Mouse (Mus musculus) limb, embryonic 13.5 days (tissue): Measurements from ENCODE around the gene Traf6. TPM values are rescaled to one million over a fixed set of nuclear protein-coding genes. Genes with fewer than 3 reads are reported as not detected.
"Not testable (repeated sequence)": the region's sequence is repeated elsewhere in the genome, so short reads cannot be mapped to it uniquely, and the experiment has no call there.

ENCODE experiments used
- ATAC-seq: fragments of 200-750 bp; cut with Nextera tagmentation; 2 replicates; pipeline ENCODE4 v1.8.0; 2017; ENCODE audit warnings: low read depth, moderate number of reproducible peaks, moderate TSS enrichment; ENCODE audit not compliant: low FRiP score
- H3K27ac ChIP-seq: fragments of 300-500 bp; sonication (generic); 2 replicates; pipeline ENCODE4 v1.5.1; 2015; ENCODE audit warnings: inconsistent platforms, mild to moderate bottlenecking, moderate library complexity
- H3K27me3 ChIP-seq: fragments of 300-500 bp; sonication (generic); 2 replicates; pipeline ENCODE4 v1.6.1; 2015; ENCODE audit warnings: mild to moderate bottlenecking, inconsistent platforms
- H3K36me3 ChIP-seq: fragments of 300-500 bp; sonication (generic); 2 replicates; pipeline ENCODE4 v1.6.1; 2015; ENCODE audit warnings: inconsistent platforms, mild to moderate bottlenecking, moderate library complexity
- H3K4me1 ChIP-seq: fragments of 300-500 bp; sonication (generic); 2 replicates; pipeline ENCODE4 v1.6.1; 2015; ENCODE audit warnings: inconsistent platforms
- H3K4me2 ChIP-seq: fragments of 300-500 bp; sonication (generic); replicated peaks from 2 replicates; pipeline ENCODE4 v1.6.1; 2015; ENCODE audit warnings: inconsistent platforms, mild to moderate bottlenecking, moderate library complexity
- H3K4me3 ChIP-seq: fragments of 300-500 bp; sonication (generic); 2 replicates; pipeline ENCODE4 v1.5.1; 2015; ENCODE audit warnings: moderate library complexity, mild to moderate bottlenecking, inconsistent platforms
- H3K9ac ChIP-seq: fragments of 300-500 bp; sonication (generic); 2 replicates; pipeline ENCODE4 v1.6.1; 2015; ENCODE audit warnings: mild to moderate bottlenecking, inconsistent platforms
- H3K9me3 ChIP-seq: fragments of 300-500 bp; sonication (generic); 2 replicates; pipeline ENCODE4 v1.6.1; 2016; ENCODE audit warnings: inconsistent platforms
- WGBS: fragments of 180-500 bp; shearing (Covaris S2); methylation state at CpG from one replicate; pipeline ENCODE4 v1.1.7; 2015; 5-methylcytosine and 5-hydroxymethylcytosine counted together
- polyA plus RNA-seq: library from polyadenylated mRNA; unstranded; fragments of >200 nt; fragmentation: Nextera tagmentation; extraction: Ambion mirVana; gene quantifications from 2 replicates; pipeline ENCODE4 v1.2.1, GENCODE M21; 2015

Traf6 gene
- polyA plus RNA-seq, 1 experiment from 2014 or later = 9.3 TPM

- Histone ChIP-seq H3K4me2 (no peak overlapping the region), H3K9ac (no peak overlapping the region), H3K4me3 (no peak overlapping the region), H3K9me3 (no peaks in the 10 kb centered on the region), H3K27me3 (no peaks in the 10 kb centered on the region), H3K4me1 (0 out of 2 replicates have a peak, but pooled peaks cover 3% of the 10 kb centered on the region), H3K36me3 (peaks cover 59% of the 10 kb centered on the region), H3K27ac (no peak overlapping the region)
- WGBS = 63% methylated on average over 3 of the region's 3 CpGs
- no peak for ATAC-seq
Observed at GRCm38 (mm10) chr2:101733564-101733963, 55.3 kb downstream of the Traf6 start.

- no peak overlapping the region for H3K9ac ChIP-seq
- no peak overlapping the region; the same call in 1 of the 2 replicates for H3K27ac ChIP-seq
- peaks cover 8% of the 10 kb centered on the region for H3K4me1 ChIP-seq
- no peak overlapping the region for H3K4me3 ChIP-seq
- H3K4me2 ChIP-seq = no peak overlapping the region
- no peak for ATAC-seq
- H3K36me3 ChIP-seq = peaks cover 34% of the 10 kb centered on the region
- H3K27me3 ChIP-seq = no peaks in the 10 kb centered on the region
- no peaks in the 10 kb centered on the region for H3K9me3 ChIP-seq
- 63% methylated on average over 5 of the region's 5 CpGs for WGBS
Observed at GRCm38 (mm10) chr2:101739914-101740313, 61.7 kb downstream of the Traf6 start.

GRCm38 (mm10) chr2:101741653-101742052 lies 63.4 kb downstream of the Traf6 start:
- H3K9me3 ChIP-seq = no peaks in the 10 kb centered on the region
- WGBS = 74% methylated on average over 8 of the region's 8 CpGs
- H3K9ac ChIP-seq = no peak overlapping the region
- H3K4me1 ChIP-seq = peaks cover 8% of the 10 kb centered on the region
- no peak overlapping the region for H3K4me2 ChIP-seq
- H3K27ac ChIP-seq = no peak overlapping the region
- ATAC-seq = no peak
- no peaks in the 10 kb centered on the region for H3K27me3 ChIP-seq
- H3K4me3 ChIP-seq = no peak overlapping the region
- peaks cover 38% of the 10 kb centered on the region for H3K36me3 ChIP-seq

- H3K36me3 ChIP-seq = peaks cover 38% of the 10 kb centered on the region
- no peak overlapping the region for H3K4me2 ChIP-seq
- WGBS = 63% methylated on average over 7 of the region's 7 CpGs
- H3K4me3 ChIP-seq = no peak overlapping the region
- no peak overlapping the region for H3K9ac ChIP-seq
- H3K27ac ChIP-seq = no peak overlapping the region
- H3K27me3 ChIP-seq = no peaks in the 10 kb centered on the region
- no peaks in the 10 kb centered on the region for H3K9me3 ChIP-seq
- peaks cover 8% of the 10 kb centered on the region for H3K4me1 ChIP-seq
- no peak for ATAC-seq
Observed at GRCm38 (mm10) chr2:101742072-101742860, 64.0 kb downstream of the Traf6 start.

GRCm38 (mm10) chr2:101745656-101746055 lies 67.4 kb downstream of the Traf6 start:
- WGBS = 100% methylated on average over 2 of the region's 2 CpGs
- not testable (repeated sequence) for H3K4me3 ChIP-seq, ATAC-seq, H3K4me1 ChIP-seq, H3K9ac ChIP-seq, H3K4me2 ChIP-seq, H3K9me3 ChIP-seq, H3K27ac ChIP-seq, H3K27me3 ChIP-seq
- H3K36me3 ChIP-seq = peaks cover 19% of the 10 kb centered on the region

- Histone ChIP-seq H3K4me1 (peaks cover 10% of the 10 kb centered on the region), H3K4me3 (no peak overlapping the region), H3K9me3 (no peaks in the 10 kb centered on the region), H3K4me2 (no peak overlapping the region), H3K36me3 (peaks cover 19% of the 10 kb centered on the region), H3K27me3 (no peaks in the 10 kb centered on the region), H3K9ac (no peak overlapping the region), H3K27ac (no peak overlapping the region)
- no peak for ATAC-seq
- WGBS = 91% methylated on average over 7 of the region's 7 CpGs
Observed at GRCm38 (mm10) chr2:101746537-101746936, 68.3 kb downstream of the Traf6 start.

Other genes starting within 250 kb of the Traf6 start
- gene Rag2, start 53.7 kb upstream of the Traf6 start, polyA plus RNA-seq = not detected in 2 replicates
- gene Rag1, start 28.9 kb upstream of the Traf6 start, polyA plus RNA-seq = 0.17 and 0.19 TPM in 2 replicates
- 61.4 and 63.0 TPM in 2 replicates for gene B230118H07Rik, start 28.9 kb upstream of the Traf6 start, polyA plus RNA-seq
- 30.2 and 39.6 TPM in 2 replicates for gene Prr5l, start 204.6 kb downstream of the Traf6 start, polyA plus RNA-seq
- gene Commd9, start 207.8 kb downstream of the Traf6 start, polyA plus RNA-seq = 62.6 and 66.2 TPM in 2 replicates